Mouse (Mus musculus) olfactory bulb, adult 2 months (tissue): ENCODE results near the gene Pigw. TPM values are rescaled to one million over a fixed set of nuclear protein-coding genes. Genes with fewer than 3 reads are reported as not detected.

Experiments
- H3K27ac ChIP-seq: fragments of 200-500 bp; 2 replicates; pipeline ENCODE4 v1.5.1; 2012; ENCODE audit warnings: low read depth, low read length; ENCODE audit not compliant: insufficient read depth
- H3K4me1 ChIP-seq: fragments of 200-500 bp; 2 replicates; pipeline ENCODE4 v1.6.1; 2012; ENCODE audit warnings: low read length; ENCODE audit not compliant: control insufficient read depth, insufficient read depth
- H3K4me3 ChIP-seq: fragments of 200-500 bp; 2 replicates; pipeline ENCODE4 v1.5.1; 2012; ENCODE audit warnings: mild to moderate bottlenecking, low read depth, low read length, moderate library complexity; ENCODE audit not compliant: insufficient read depth
- CTCF ChIP-seq: fragments of 200-500 bp; IDR thresholded peaks from 2 replicates; pipeline ENCODE4 v1.5.1; 2012; ENCODE audit warnings: low read depth, mild to moderate bottlenecking, low read length, moderate library complexity; ENCODE audit not compliant: insufficient read depth
- POLR2A ChIP-seq: fragments of 200-500 bp; IDR thresholded peaks from 2 replicates; pipeline ENCODE4 v1.6.1; 2012; ENCODE audit warnings: mild to moderate bottlenecking, low read depth, low read length, moderate library complexity; ENCODE audit not compliant: insufficient read depth
- WGBS: fragments of 180-500 bp; shearing (Covaris S2); methylation state at CpG from one replicate; pipeline ENCODE4 v1.1.7; 2018; 5-methylcytosine and 5-hydroxymethylcytosine counted together
- polyA plus RNA-seq: library from polyadenylated mRNA; stranded (reverse); fragments of >200 nt; gene quantifications from 2 replicates; pipeline ENCODE4 v1.2.4, GENCODE M21; 2012; ENCODE audit warnings: low replicate concordance; ENCODE audit not compliant: missing spikeins, insufficient read depth, insufficient read length

Pigw gene
- polyA plus RNA-seq, 1 experiment, result not detected

DNA sequence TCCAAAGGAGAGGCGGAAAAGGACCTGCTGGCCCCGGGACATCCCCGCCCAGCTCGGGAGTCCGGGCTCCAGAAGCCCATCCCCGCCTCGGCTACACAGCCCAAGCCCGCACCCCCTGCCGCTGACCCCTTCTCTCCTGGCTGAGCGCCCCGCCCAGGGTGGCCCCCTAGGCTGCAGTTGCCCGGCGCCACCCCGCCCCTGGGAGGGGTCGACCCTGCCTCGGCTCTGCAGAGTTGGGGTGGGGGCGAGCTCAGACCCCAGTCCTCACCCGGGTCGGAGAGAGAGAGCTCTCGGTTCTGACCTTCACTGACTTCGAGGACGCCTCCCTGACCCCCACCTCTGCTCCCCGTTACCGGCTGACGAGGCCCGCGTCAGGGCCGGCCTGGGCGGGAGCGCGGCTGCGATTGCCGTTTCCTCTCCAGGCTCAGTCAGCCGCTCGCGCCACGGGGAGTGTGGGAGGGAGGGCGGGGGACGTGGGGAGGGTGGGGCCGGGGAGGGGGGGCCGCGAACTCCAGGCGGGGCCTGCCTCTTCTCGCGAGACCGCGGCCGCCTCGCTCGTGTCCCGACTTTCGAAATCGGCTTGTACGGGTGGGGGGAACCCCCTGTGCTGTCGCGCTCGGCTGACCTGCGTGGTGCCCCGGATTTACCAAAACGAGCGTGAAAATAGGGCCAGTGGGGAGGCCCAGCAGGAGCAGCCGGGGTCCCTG, 9.6 kb downstream of the Pigw start, which contains the start of gene Ggnbp2:
Gene Ggnbp2 (minus strand): TSS at position 481 of the 707 bp plus-strand sequence.
- peak within 1 kb of the TSS; percentile 78 for H3K4me3 ChIP-seq
- TF ChIP-seq CTCF (no peak), POLR2A (peak; percentile 86)
- peak within 1 kb of the TSS; percentile 99 for H3K27ac ChIP-seq
- H3K4me1 ChIP-seq, result no peaks in the 10 kb centered on the region
- WGBS, result under 1% methylated on average over 58 of the region's 62 CpGs

DNA sequence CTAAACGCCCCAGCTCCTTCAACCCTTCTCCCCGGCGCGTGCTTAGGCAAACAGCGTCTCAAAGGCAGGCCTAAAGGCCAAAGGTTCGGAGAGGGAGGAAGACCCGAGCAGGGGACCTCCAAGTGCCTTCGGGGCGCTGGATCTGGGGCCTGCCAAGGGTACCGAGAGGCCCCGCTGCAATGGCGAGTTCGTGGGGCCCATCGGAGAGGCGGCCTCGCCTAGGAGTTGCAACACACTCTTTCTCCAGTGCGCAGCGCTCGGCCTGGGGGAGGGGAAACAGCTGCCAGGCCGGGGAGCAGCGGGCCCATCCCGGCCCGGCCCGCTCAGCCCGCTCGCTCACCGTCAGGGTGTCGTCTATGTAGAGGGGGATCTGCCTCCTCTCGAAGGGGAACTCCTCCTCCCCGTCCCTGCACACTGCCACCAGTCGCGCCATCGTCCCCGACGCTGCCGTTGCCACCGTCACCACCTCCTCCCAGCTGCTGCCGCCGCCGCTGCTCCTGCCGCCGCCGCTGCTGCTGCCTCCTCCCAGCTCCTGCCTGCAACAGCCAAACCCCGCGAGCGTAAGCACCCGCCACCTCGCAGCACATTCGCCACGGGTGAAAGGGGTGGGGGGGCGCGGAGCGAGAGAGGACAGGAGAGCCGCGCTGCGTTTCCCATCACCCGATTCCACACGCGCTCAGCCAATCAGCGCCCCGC, 10.4 kb downstream of the Pigw start:
- H3K4me3 ChIP-seq, result peak overlapping the region; percentile 78
- no peaks in the 10 kb centered on the region for H3K4me1 ChIP-seq
- H3K27ac ChIP-seq, result peak overlapping the region; percentile 63
- WGBS, result under 1% methylated on average over 58 of the region's 61 CpGs
- peak; percentile 66; the same call in 1 of the 2 replicates for TF ChIP-seq POLR2A
- no peak for TF ChIP-seq CTCF

DNA sequence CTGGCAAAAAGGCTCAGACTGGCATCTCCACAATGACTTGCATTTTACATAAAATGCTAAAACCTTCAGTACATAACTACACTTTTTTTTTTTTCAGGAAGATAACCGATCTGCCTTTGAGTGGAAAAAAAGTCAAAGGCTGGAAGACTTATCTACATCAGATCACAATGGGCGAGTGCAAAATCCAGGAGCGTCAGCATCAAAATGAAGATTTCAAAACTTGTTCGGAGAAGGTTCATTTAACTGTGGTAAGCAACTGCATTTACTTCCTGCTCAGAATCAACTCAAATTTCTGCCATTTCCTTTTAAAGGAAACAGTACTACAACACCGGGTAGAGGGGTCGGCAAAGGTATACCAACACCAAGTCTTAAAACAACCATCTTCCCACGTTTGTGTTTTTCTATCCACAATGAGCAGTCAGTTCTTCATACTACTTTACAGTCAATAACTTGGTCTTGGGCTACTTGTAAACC, 11.3 kb downstream of the Pigw start:
- TF ChIP-seq CTCF, result no peak
- TF ChIP-seq POLR2A, result no peak
- Histone ChIP-seq H3K27ac (no peak overlapping the region), H3K4me3 (no peak overlapping the region), H3K4me1 (no peaks in the 10 kb centered on the region)
- WGBS, result 5% methylated on average over 7 of the region's 7 CpGs

DNA sequence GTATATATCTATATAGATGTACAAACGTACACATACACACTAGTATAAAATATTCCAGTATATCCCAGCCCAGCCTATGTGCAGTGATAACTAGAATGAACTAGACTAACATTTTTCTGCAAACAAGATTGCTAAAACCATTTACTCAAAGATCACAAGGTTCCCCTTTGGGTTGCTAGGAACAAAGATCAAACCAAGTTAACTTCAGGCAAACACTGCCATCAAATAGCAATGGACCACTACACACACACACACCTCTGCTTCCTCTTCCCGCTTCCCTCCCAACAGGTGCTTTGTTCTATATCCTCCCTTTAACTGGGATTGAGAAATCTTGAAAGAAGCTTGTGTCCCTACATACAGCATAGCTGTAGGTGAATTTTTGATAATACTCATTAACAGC, 12.5 kb downstream of the Pigw start:
- 80% methylated on average over 2 of the region's 2 CpGs for WGBS
- no peaks in the 10 kb centered on the region for H3K4me1 ChIP-seq
- no peak overlapping the region for H3K27ac ChIP-seq
- TF ChIP-seq CTCF (no peak), POLR2A (no peak)
- H3K4me3 ChIP-seq, result no peak overlapping the region

GRCm38 (mm10) chr11:84865268-84865667, 14.8 kb downstream of the Pigw start:
- Histone ChIP-seq H3K27ac (no peak overlapping the region), H3K4me1 (no peaks in the 10 kb centered on the region), H3K4me3 (no peak overlapping the region)
- TF ChIP-seq CTCF (no peak), POLR2A (no peak)
- 76% methylated on average over 2 of the region's 2 CpGs for WGBS

GRCm38 (mm10) chr11:84855285-84855684, 24.8 kb downstream of the Pigw start:
- no peak overlapping the region for H3K4me3 ChIP-seq
- no peaks in the 10 kb centered on the region for H3K4me1 ChIP-seq
- 95% methylated on average over 6 of the region's 6 CpGs for WGBS
- no peak overlapping the region for H3K27ac ChIP-seq
- TF ChIP-seq CTCF (no peak), POLR2A (no peak)

- Histone ChIP-seq H3K4me1 (no peaks in the 10 kb centered on the region), H3K4me3 (no peak overlapping the region), H3K27ac (no peak overlapping the region)
- no peak for TF ChIP-seq CTCF
- no peak for TF ChIP-seq POLR2A
- 71% methylated on average over 7 of the region's 7 CpGs for WGBS
Measured at GRCm38 (mm10) chr11:84847475-84848090, 32.5 kb downstream of the Pigw start.

- WGBS, result 97% methylated on average over 15 of the region's 15 CpGs
- TF ChIP-seq CTCF (no peak), POLR2A (no peak)
Measured at GRCm38 (mm10) chr11:84846741-84847474, 33.2 kb downstream of the Pigw start.

More at GRCm38 (mm10) chr11:84846741-84847474, 33.2 kb downstream of the Pigw start:
- Histone ChIP-seq H3K4me3 (no peak overlapping the region), H3K4me1 (no peaks in the 10 kb centered on the region), H3K27ac (no peak overlapping the region)
